Mouse (Mus musculus) erythroid progenitor cell, adult 5-6 weeks (primary cell): ENCODE data around the gene Antxr1. TPM values are rescaled to one million over a fixed set of nuclear protein-coding genes. Genes with fewer than 3 reads are reported as not detected.

Experiments
- ATAC-seq: replicated peaks from 2 replicates; pipeline ENCODE4 v1.8.0; 2016; ENCODE audit warnings: moderate number of reproducible peaks, mild to moderate bottlenecking, moderate TSS enrichment, inconsistent platforms; ENCODE audit not compliant: poor library complexity, low FRiP score, severe bottlenecking
- total RNA-seq, 2 experiments: library from RNA; stranded (forward) in 1 of 2; stranded (reverse) in 1 of 2; fragments of 150-400 nt in 1 of 2; fragments of 186-747, 209-891 nt in 1 of 2; gene quantifications; 2 replicates each; pipeline versions ENCODE4 v1.2.3 to v1.2.4; 2015 to 2017; ENCODE audit warnings: low replicate concordance in 2 of 2

Gene Antxr1
- total RNA-seq, 2 experiments from 2014 or later, result 1.7 TPM; not detected in 1

- ATAC-seq, result no peak
Measured at GRCm38 (mm10) chr6:87294904-87295303, 40.7 kb downstream of the Antxr1 start.

DNA sequence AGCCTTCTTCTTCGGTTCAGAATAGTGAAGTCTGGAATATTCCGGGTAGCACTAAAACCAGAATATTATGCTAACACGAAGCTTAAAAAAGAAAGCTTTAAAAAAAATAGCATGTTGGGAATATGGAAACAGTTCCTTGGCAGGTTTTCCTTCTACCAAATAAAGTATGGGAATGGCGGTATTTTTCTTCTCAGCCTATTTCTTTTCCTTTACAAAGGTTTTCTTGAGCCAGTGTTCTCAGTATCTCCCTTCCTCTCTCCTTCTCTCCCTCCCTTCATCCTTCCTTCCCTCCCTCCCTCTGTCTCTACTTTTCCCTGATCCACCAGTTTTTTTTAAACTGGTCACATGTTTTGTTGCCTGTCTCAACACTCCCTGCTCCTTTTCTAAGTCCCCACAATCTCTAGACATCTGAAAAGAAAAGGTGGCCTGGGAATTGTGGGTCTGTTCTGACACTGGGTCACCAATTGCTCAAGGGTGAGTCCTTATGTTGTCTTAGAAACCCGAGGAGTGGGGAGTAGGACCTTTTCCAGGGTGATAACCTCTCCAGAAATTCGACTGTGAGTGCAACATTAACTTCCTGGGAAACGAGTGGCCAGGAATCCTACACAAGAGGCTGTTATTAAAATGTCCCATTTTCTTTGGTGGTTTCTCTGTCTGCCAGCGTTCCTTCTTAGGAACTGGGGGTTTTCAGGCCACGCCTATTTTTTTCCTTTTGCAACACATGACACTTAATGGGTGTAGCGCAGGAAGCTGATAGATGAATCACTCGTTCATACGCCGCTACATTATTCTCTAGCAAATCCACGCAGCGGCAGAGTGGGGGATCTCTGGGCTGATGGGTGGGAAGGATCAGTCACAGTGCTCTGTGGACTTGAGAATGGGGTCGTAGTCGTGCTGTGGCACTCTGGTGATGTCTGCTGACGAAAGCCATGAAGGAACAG lies 42.4 kb downstream of the Antxr1 start:
- no peak for ATAC-seq

DNA sequence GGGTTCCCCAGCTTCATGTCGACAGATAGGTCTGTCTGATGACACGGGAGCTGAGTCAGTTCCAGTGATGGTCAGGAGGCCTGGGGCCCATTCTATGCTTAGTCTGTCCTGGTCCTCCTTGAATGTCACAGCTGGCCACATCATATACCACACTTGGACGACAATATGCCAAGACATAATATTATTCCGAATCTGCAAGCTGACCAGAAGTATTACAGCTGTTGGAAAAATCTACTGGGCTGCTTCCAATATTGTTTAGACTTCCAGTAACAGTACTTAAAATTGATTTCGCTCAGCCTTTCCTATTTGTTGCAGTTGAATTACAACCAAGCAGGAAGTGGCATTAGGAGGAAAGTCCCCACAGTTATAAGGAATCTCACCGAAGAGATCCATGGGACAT lies 48.4 kb downstream of the Antxr1 start:
- no peak for ATAC-seq

- no peak for ATAC-seq
Measured at GRCm38 (mm10) chr6:87285365-87285749, 50.3 kb downstream of the Antxr1 start.

DNA sequence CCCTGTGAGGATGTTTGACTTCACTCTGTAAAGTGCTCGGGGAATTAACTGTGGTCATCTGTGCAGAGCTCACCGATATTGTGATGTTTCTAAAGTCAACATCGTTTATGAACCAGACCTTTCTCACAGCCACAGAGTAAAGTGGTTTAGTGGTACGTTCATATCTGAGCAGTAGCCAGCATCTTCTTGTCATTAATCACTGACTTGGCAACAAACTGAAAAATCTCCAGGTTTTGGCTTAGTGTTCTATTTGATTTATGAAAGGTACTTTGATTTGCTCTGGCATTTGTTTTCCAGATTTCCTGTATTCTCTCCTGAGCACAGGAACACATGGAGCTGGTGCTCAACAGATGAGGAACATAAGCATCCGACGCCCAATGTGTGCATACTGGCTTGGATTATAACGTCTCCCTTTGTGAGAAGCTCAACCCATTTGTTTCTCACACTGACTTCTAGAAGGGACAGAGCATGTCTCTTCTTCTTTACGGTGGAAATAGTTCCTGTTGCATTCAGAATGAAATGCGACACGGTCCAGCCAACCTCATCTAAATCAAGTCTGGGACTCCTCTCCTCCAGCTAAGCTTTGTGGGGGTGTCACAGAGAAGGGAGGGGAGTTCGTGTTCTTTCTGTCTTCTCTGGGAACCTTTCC lies 50.8 kb downstream of the Antxr1 start:
- ATAC-seq, result no peak

- ATAC-seq, result no peak
Measured at GRCm38 (mm10) chr6:87282346-87282781, 53.3 kb downstream of the Antxr1 start.

DNA sequence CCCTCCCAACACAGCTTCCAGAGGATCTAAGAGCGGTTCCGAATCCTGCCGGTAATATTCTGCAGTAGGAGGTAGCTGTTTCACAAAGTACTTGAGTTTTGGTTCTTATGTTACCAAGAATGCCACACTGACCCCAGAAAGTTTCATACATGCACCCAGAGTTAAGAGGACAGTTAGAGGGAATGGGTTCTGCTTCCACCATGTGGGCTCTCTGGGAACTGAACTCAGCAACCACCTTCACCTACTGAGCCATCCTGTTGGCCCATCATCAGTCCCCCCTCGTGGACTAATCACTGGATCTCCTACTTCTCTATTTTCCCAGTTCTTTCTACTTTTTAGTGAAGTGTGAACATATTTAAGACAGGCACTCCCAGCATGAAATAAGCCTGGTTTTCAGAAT lies 53.9 kb downstream of the Antxr1 start:
- no peak for ATAC-seq

GRCm38 (mm10) chr6:87278151-87278550 lies 57.5 kb downstream of the Antxr1 start:
- no peak for ATAC-seq

- no peak for ATAC-seq
Measured at GRCm38 (mm10) chr6:87277527-87277926, 58.1 kb downstream of the Antxr1 start.

DNA sequence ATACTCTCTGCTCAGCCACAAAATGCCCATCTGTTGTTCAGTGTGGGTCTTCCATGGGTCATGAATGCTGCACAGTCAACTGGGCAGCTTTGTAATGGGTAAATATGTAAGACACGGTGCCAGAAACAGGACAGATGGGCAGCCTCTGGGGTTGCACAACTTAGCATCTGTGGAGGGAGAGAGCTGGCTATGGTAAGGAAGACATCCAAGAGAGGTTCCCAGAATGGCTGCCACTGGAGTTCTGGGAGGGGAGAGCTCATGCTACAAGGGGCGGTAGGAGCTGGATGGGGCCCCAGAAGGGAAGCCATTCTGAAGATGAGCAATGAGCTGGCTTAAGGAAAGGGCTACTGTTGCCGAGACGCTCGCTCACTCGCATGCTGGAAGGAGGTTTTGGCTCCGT lies 58.7 kb downstream of the Antxr1 start:
- no peak for ATAC-seq

DNA sequence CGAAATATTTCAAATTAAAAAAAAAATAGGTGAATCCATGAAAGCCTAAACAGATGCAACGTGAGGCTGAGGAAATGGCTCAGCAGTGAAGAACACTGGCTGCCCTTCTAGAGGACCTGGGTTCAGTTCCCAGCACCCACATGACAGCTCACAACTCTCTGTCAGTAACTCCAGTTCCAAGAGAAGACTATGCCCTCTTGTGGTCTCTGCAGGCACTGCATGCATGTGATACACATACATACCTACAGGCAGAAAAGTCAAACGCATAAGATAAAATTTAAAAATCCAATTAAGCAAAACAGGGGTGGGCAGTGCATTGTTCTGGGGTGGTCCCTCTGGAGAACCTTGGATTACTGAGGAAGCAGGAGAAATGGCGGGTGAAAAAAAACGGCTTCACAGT lies 60.8 kb downstream of the Antxr1 start:
- ATAC-seq, result no peak

GRCm38 (mm10) chr6:87273791-87274190 lies 61.8 kb downstream of the Antxr1 start:
- ATAC-seq, result no peak

- no peak for ATAC-seq
Measured at GRCm38 (mm10) chr6:87273141-87273540, 62.5 kb downstream of the Antxr1 start.

GRCm38 (mm10) chr6:87272202-87272601 lies 63.4 kb downstream of the Antxr1 start:
- no peak for ATAC-seq

- ATAC-seq, result no peak
Measured at GRCm38 (mm10) chr6:87270452-87270851, 65.2 kb downstream of the Antxr1 start.

DNA sequence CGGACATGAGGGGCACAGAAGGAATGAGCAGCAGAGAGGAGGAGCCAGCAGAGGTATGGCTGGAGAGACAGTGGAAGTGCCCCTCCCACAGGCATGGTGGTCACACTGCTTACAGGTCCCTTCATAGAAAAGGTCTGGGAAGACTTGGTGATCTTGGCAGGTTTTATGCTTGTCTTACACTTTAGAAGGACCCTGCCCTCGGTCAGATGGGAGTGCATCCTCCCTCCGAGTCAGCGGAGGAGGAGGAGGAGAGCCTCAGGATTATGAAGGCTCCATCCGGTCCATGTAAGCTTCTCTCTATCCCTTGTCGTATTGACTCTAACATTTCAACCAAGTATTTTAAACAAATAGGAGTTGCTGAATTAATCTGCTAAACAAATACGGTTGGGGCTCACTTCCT lies 65.7 kb downstream of the Antxr1 start:
- no peak for ATAC-seq

- no peak for ATAC-seq
Measured at GRCm38 (mm10) chr6:87262666-87263065, 73.0 kb downstream of the Antxr1 start.

GRCm38 (mm10) chr6:87258976-87259375 lies 76.6 kb downstream of the Antxr1 start:
- ATAC-seq, result no peak

DNA sequence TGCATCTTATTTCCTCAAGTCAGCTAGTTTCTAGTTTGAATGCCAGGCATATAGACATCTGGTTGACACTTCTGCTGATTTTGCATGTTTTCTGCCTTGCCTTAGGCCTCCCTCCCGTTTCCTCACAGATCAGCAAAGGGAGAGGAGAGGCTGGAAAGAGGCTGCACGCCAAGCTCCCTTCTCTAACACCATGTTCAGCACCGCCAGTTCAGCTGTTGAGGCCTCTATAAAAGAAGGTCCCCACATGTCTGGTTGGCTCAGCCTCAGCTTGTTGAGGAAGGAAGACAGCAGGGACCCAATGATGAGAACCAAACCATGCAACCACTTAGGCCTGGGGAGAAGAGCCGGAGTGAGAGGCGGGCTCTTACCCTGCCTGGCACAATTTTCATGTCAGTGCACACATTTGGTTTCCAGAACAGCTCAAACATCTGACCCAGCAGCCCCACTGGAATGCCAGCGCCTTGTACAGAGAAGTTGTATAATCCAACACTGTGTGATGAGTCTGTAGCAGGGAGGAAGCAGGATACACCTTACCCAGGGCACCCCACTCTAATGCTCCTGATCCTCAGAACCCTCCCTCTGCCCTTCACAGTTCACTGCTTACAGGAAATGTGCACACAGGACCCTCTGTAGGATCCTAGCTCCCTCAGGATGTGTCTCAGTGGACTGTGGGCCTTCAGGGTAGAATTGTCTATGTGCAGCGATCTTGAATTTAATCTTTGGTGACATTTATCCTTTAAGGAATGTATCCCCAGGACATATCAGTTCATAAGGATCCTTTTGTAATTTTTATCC lies 77.4 kb downstream of the Antxr1 start:
- no peak for ATAC-seq

DNA sequence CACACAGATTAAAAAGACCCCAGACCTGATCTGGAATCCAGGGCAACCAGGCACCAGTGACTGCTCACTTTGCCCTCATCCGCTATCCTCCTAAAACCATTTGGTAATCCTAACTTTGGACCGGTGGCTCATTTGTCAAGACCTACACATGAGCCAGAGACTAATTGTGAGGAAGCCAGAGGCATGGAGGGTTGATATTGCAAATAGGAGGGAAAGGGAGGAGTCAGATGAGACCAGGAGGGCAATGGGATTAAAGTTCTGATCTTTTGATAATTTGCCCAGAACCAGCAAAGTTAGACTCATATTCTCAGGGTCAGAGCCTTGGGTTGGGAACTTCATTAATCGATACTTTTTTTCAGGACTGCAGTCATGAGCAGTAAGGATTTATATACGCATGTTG lies 78.2 kb downstream of the Antxr1 start:
- no peak for ATAC-seq
